Mouse (Mus musculus) liver, embryonic 14.5 days (tissue): Measurements from ENCODE around the gene Gpr176. TPM values are rescaled to one million over a fixed set of nuclear protein-coding genes. Genes with fewer than 3 reads are reported as not detected.

ENCODE experiments used
- ATAC-seq: fragments of 200-750 bp; cut with Nextera tagmentation; 2 replicates; pipeline ENCODE4 v1.8.0; 2017; ENCODE audit warnings: moderate number of reproducible peaks, mild to moderate bottlenecking, moderate library complexity; ENCODE audit not compliant: insufficient read depth
- DNase-seq, 3 experiments: peaks; one replicate each; pipeline ENCODE4 v3.0.0-alpha.2; 2012 to 2013; ENCODE audit warnings: low read depth in 3 of 3, low spot score in 3 of 3
- H3K27ac ChIP-seq: fragments of 300-500 bp; sonication (generic); 2 replicates; pipeline ENCODE4 v1.5.1; 2014; ENCODE audit warnings: moderate library complexity, mild to moderate bottlenecking, control low read depth, inconsistent platforms
- H3K27me3 ChIP-seq: fragments of 300-500 bp; sonication (generic); 2 replicates; pipeline ENCODE4 v1.6.1; 2014; ENCODE audit warnings: mild to moderate bottlenecking, low read length, moderate library complexity; ENCODE audit not compliant: control insufficient read depth, insufficient read depth
- H3K36me3 ChIP-seq: fragments of 300-500 bp; sonication (generic); replicated peaks from 2 replicates; pipeline ENCODE4 v1.6.1; 2014; ENCODE audit warnings: low read depth; ENCODE audit not compliant: control insufficient read depth, insufficient read depth
- H3K4me1 ChIP-seq, 2 experiments: fragments of 200-500 bp in 1 of 2; fragments of 300-500 bp in 1 of 2; sonication (generic) in 1 of 2; replicated peaks; 2 replicates each; pipeline ENCODE4 v1.6.1; 2012 to 2014; ENCODE audit warnings: antibody characterized with exemption in 1 of 2, inconsistent platforms in 1 of 2, low read length in 1 of 2; ENCODE audit not compliant: control insufficient read depth in 2 of 2, insufficient read depth in 2 of 2
- H3K4me2 ChIP-seq: fragments of 300-500 bp; sonication (generic); 2 replicates; pipeline ENCODE4 v1.6.1; 2014; ENCODE audit warnings: low read depth, mild to moderate bottlenecking, control low read depth, moderate library complexity
- H3K4me3 ChIP-seq, 2 experiments: fragments of 200-500 bp in 1 of 2; fragments of 300-500 bp in 1 of 2; sonication (generic) in 1 of 2; 2 replicates each; pipeline ENCODE4 v1.5.1; 2012 to 2014; ENCODE audit warnings: low read depth in 2 of 2, low read length in 2 of 2, mild to moderate bottlenecking in 2 of 2, control low read depth in 1 of 2, inconsistent platforms in 1 of 2, moderate library complexity in 1 of 2; ENCODE audit not compliant: insufficient read depth in 1 of 2
- H3K9ac ChIP-seq: fragments of 300-500 bp; sonication (generic); replicated peaks from 2 replicates; pipeline ENCODE4 v1.6.1; 2014; ENCODE audit warnings: mild to moderate bottlenecking, control low read depth, moderate library complexity
- H3K9me3 ChIP-seq: fragments of 300-500 bp; sonication (generic); 2 replicates; pipeline ENCODE4 v1.6.1; 2016; ENCODE audit warnings: low read length, mixed read lengths; ENCODE audit not compliant: control insufficient read depth
- CTCF ChIP-seq: IDR thresholded peaks from 2 replicates; pipeline ENCODE4 v1.5.1; 2016; ENCODE audit warnings: antibody characterized with exemption, low read depth, control low read depth
- EP300 ChIP-seq: IDR thresholded peaks from 2 replicates; pipeline ENCODE4 v1.6.1; 2016; ENCODE audit warnings: antibody characterized with exemption, low read depth
- WGBS: fragments of 180-500 bp; shearing (Covaris S2); extraction: QIAGEN DNeasy Blood & Tissue Kit; methylation state at CpG from one replicate; pipeline ENCODE4 v1.1.7; 2014; ENCODE audit not compliant: insufficient replicate concordance; 5-methylcytosine and 5-hydroxymethylcytosine counted together
- polyA plus RNA-seq, 2 experiments: library from polyadenylated mRNA; depleted of rRNA in 1 of 2; stranded (reverse) in 1 of 2; unstranded in 1 of 2; fragments of >200 nt; fragmentation: Nextera tagmentation in 1 of 2; extraction: Ambion mirVana in 1 of 2; gene quantifications; 2 replicates each; pipeline versions ENCODE4 v1.2.1 to v1.2.3; 2012 to 2014

The Gpr176 gene
- polyA plus RNA-seq, 2 experiments: 0.09 to 0.29 TPM

DNA sequence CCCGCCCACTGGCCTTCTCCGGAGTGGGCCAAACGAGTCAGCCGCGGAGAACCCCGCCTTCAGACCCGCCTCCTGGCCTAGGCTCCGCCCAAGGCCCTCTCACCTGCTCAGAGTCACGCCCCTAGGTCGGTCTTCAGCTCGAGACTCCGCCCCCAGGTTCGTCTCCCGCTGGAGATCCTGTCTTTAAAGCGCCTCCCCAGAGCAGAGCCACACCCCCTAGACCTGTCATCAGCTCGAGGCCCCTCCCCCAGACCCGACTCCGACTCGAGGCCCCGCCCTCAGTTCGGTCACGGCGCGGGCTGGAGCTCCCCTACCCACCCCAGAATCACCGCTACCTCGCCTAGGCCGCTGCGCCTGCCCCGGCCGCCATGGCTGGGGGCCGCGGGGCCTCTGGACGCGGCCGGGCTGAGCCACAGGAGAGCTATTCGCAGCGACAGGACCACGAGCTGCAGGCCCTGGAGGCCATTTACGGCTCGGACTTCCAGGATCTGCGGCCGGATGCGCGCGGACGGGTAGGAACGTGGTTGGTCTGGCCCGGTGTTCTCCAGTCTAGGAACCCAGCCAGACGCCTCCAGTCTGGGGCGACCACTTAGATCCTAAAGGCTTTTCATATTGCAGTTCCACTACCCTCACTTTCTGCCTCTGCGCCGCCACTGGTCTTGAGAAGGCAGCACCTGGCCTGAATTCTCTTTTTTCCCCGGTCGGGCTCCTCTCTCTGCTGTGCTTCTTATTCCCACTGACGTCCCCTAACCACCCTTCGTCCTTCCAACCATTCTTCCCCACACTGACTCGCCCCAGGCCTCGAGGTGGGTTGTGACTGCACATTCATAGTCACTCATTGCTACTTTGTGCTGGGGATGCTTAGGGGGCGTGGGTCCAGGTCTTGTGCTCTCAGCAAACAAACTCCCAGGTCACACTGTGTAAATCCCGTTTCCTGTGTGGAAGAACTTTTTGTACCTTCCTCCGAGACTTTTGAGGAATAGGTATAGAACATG is 15.4 kb upstream of the Gpr176 start, which contains the start of gene Eif2ak4:
Gene Eif2ak4 (plus strand): TSS at position 278 of the 995 bp plus-strand sequence.
- WGBS: under 1% methylated on average over 61 of the region's 61 CpGs
- Histone ChIP-seq H3K9ac (peak within 1 kb of the TSS; percentile 82), H3K27ac (peak within 1 kb of the TSS; percentile 15), H3K4me2 (peak within 1 kb of the TSS; percentile 83), H3K4me1 (peaks cover 6% of the 10 kb centered on the region in 2 experiments), H3K36me3 (no peaks in the 10 kb centered on the region), H3K4me3 (peak within 1 kb of the TSS; percentile 68 to 76), H3K27me3 (no peaks in the 10 kb centered on the region), H3K9me3 (no peaks in the 10 kb centered on the region)
- TF ChIP-seq EP300: no peak
- no peak for TF ChIP-seq CTCF
- DNase-seq: peak; percentile 98 to 99 (median 99)
- ATAC-seq: peak; percentile 99

DNA sequence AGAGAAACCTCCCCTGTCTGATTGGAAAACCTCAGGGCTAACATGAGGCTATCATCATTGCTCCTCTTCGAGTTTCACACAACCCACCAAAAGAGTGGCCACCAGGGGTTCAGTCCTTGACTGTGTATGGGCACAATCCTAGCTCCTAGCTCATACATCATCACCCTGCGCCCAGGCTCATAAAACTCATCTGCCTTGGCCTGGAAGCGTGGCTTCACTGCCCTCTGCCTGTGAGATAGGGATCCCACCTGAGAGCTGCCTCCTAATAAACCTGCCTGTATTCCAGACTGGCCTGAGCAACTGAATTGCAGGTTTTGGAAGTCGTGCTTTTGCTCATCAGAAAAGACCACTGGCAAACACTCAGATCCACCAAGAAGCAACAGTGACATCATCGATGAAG is 10.2 kb upstream of the Gpr176 start:
- ATAC-seq (no peak), DNase-seq (no peak)
- no peak overlapping the region for H3K4me2 ChIP-seq
- H3K9me3 ChIP-seq: no peaks in the 10 kb centered on the region
- WGBS: 51% methylated on average over 5 of the region's 5 CpGs
- H3K4me3 ChIP-seq: no peak overlapping the region
- peaks cover 0 to 4% of the 10 kb centered on the region in 2 experiments; a peak in 2 of 4 replicates for H3K4me1 ChIP-seq
- no peaks in the 10 kb centered on the region for H3K27me3 ChIP-seq
- no peaks in the 10 kb centered on the region for H3K36me3 ChIP-seq
- no peak overlapping the region for H3K9ac ChIP-seq
- TF ChIP-seq CTCF (no peak), EP300 (no peak)
- H3K27ac ChIP-seq: no peak overlapping the region

DNA sequence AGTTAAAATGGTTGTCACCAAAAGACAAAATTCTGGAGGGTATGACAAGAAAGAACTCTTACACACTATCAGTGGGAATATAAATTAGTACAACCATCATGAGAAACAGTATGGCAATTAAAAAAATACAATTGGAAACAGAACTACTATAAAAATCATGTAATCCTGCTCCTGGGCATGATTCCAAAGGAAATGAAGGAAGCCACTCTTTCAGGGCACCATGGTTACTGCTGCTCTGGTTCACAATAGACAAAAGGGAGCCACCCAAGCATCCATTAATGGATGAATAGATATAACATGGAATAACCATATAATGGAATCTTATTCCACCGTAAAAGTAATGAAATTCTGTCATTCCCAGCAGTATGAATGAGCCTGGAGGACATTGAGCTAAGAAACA is 6.5 kb upstream of the Gpr176 start:
- H3K36me3 ChIP-seq: no peaks in the 10 kb centered on the region
- H3K9ac ChIP-seq: no peak overlapping the region
- H3K4me1 ChIP-seq: no peaks in the 10 kb centered on the region
- DNase-seq (no peak), ATAC-seq (no peak)
- no peak overlapping the region for H3K27ac ChIP-seq
- WGBS: 52% methylated on average over 1 of the region's 1 CpGs
- no peak overlapping the region for H3K4me2 ChIP-seq
- peaks cover 2% of the 10 kb centered on the region for H3K27me3 ChIP-seq
- H3K4me3 ChIP-seq: no peak overlapping the region
- TF ChIP-seq CTCF: no peak
- no peak for TF ChIP-seq EP300
- no peaks in the 10 kb centered on the region for H3K9me3 ChIP-seq

DNA sequence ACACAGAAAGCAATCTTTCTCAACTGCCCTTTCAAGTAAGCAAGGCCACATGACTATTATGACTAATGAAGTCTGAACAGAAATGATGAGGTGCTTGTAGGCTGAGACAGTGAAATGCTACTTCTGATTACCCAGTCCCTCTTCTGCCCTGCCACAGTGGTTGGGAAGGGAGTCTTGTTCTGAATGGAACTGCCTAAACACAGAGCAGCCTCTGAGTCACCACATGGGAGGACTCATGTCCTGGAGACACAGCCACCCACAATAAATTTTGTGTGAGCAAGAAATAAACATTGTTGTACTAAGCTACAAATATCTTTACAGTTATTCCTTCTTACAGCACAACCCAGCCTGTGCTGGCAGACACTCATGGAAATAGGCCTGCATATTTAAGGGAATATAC is 2.7 kb upstream of the Gpr176 start:
- no peaks in the 10 kb centered on the region for H3K9me3 ChIP-seq
- no peak overlapping the region for H3K27ac ChIP-seq
- H3K27me3 ChIP-seq: peaks cover 33% of the 10 kb centered on the region
- no peak for TF ChIP-seq CTCF
- TF ChIP-seq EP300: no peak
- DNase-seq (no peak), ATAC-seq (no peak)
- H3K4me2 ChIP-seq: no peak overlapping the region
- H3K36me3 ChIP-seq: no peaks in the 10 kb centered on the region
- no peak overlapping the region for H3K4me3 ChIP-seq
- H3K9ac ChIP-seq: no peak overlapping the region
- H3K4me1 ChIP-seq: no peaks in the 10 kb centered on the region

DNA sequence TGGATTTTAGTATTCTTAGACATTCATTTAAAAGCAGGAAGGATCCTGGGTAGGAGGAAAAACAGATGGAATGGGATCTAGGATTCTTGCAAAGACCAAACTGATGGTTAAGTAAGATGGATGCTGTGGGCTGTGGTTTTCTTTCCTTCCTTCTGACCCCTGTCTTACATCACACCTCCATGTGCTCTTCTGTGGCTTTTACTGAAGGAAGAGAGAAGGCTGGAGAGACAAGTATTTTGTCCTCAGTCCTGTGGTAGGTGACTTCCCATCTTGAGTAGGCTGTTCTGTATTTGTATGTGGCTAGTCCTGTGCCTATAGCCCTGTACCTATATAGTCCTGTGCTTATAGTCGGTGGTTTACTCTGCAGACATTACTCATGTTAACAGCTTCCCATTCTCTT is 2.3 kb upstream of the Gpr176 start:
- Histone ChIP-seq H3K9me3 (no peaks in the 10 kb centered on the region), H3K4me2 (no peak overlapping the region), H3K9ac (no peak overlapping the region), H3K4me1 (no peaks in the 10 kb centered on the region), H3K36me3 (no peaks in the 10 kb centered on the region), H3K4me3 (no peak overlapping the region), H3K27ac (no peak overlapping the region), H3K27me3 (peaks cover 35% of the 10 kb centered on the region)
- no peak for TF ChIP-seq CTCF
- TF ChIP-seq EP300: no peak
- ATAC-seq: no peak
- DNase-seq: no peak
- 26% methylated on average over 1 of the region's 1 CpGs for WGBS
